Mouse (Mus musculus) NIH3T3 (cell line): ENCODE measurements around the gene A3galt2.

ENCODE experiments used
- DNase-seq: peaks from one replicate; pipeline ENCODE4 v3.0.0-alpha.2; 2012; ENCODE audit warnings: low read depth

The A3galt2 gene

DNA sequence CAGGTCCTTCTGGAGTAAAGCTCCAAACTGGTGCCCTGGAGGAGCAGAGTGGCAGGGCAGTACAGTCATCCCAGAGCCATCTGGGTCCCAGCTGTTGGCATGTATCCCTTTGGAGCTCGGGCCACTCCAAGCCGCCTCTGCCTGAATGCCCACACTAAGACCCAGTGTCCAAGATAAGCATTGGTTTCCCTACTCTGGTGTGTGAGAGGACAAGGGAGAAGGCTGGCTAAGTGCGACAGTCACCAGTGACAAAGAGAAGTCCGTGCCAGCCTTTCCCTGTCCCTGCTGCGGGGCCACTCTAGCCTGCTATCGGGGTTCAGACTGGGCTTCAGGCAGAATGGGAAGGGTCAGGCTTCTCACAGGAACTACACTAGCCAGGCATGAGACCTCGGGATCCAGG is 736 bp downstream of the A3galt2 start:
- DNase-seq = no peak

DNA sequence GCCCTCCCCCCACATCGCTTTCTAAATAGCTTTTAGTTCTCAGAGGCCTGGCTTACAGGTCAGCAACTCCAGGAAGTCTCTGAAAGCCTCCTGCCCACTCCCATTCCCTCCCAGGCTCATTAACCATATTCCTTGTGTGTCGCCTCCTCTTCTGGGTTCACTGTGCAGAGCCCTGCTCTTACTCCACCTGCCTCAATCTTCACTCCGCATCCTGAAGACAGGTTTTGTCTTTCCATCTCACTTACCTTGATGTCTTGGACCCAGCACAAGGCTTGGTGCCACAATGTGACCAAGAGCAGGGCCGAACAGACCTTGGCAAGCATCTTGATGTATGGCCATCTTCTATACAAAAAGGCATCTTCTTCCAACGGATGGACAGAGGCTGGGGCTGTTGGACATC is 4.0 kb downstream of the A3galt2 start:
- no peak for DNase-seq

DNA sequence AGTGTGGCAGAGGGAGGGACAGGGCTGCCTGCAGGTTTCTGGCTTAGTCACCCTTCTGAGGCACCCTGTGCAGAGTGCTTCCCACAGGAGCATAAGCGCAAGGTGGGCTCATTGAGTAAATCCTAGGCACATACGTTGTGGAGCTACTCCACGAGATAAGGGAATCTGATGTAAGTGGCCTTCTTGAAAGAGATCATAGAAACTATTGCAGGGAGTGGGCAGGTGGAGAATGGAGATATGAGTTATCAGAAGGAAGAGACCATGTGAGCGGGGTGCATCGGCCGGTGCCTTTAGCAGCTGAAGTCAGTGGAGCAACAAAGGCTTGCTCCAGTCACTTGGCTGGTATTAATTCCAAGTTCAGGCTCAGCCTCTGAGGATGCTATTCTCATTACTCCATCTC is 4.9 kb downstream of the A3galt2 start:
- DNase-seq = no peak

- no peak for DNase-seq
Measured at GRCm38 (mm10) chr4:128766929-128767328, 11.8 kb downstream of the A3galt2 start.

GRCm38 (mm10) chr4:128768120-128768519 is 13.0 kb downstream of the A3galt2 start:
- no peak for DNase-seq

DNA sequence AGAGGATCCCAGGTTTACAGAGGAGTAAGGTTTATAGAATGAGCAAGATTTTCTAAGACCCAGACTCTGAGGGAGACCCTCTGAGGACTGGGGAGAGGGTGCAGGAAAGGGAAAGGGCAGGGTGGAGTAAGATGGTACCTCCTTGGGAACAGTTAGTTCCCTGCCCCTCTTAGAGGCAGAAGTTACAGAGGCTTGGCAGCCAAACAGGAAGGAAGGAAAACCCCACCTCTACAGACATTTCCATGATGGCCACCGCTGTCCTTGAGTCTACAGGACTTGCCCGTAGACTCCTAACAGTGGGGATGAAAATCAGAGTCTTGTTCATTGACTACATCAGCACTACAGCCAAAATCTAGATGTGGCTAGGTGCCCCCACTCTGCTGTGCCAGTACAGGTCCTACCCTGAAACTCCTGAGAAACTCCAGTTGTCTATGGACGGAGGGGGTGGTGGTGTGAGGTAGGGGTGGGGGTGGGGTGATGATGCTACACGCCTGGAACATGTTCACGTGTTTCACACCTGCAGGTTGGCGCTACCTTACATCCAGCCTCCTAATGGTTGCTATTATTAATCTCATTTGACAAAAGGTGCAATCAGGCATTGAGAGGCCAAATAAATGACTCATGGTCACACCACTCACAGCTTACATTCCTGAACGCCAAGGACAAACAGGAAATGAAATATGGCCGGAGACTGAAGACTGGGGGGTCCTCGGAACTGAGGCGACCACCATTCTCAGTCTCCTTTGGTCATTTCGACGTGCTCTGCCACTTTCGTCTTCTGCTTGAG is 14.6 kb downstream of the A3galt2 start:
- no peak for DNase-seq

GRCm38 (mm10) chr4:128770698-128771097 is 15.5 kb downstream of the A3galt2 start:
- no peak for DNase-seq

DNA sequence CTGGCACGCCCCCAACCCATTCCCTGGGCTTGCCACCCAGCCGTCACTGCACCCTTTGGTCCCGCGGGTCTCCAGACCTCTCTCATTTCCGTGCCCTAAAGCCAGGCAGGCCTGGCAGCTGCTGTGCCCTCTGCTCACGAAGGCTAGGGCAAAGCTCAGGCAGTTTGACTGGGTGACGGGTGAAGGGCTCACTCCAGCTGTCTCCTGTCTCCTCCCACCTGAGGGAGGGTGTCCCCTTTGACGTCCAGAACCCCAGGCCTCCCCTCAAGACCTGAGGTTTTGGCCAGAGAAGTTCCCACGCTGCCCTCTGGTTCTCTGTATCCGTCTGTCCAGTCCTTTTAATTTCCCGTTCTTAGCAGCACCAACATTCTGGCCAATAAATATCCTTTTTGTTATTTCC is 18.7 kb downstream of the A3galt2 start:
- DNase-seq = no peak

- peak; percentile 72 for DNase-seq
Measured at GRCm38 (mm10) chr4:128774467-128774866, 19.3 kb downstream of the A3galt2 start.

- DNase-seq = peak; percentile 77
Measured at GRCm38 (mm10) chr4:128776568-128777289, 21.6 kb downstream of the A3galt2 start.

GRCm38 (mm10) chr4:128777593-128777992 is 22.4 kb downstream of the A3galt2 start:
- DNase-seq = no peak

DNA sequence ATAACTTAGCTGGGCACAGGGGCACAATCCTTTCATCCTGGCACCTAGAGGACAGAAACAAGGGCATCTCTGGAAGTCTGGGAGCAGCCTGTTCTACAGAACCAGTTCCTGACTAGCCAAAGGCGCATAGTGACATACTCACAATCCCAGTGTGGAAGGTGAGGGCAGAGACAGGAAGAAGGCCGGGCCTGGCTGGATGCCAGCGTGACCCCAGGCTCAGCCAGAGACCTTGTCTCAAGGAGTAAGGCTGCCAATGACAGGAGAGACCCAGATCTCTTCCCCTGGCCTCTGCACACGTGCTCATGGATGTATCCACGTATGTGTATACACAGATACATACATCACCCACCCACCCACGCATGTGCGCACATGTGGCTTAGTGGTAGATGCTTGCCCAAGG is 26.9 kb downstream of the A3galt2 start:
- DNase-seq = no peak

GRCm38 (mm10) chr4:128782645-128783044 is 27.5 kb downstream of the A3galt2 start:
- DNase-seq = no peak

GRCm38 (mm10) chr4:128784950-128785631 is 29.9 kb downstream of the A3galt2 start:
- DNase-seq = no peak

DNA sequence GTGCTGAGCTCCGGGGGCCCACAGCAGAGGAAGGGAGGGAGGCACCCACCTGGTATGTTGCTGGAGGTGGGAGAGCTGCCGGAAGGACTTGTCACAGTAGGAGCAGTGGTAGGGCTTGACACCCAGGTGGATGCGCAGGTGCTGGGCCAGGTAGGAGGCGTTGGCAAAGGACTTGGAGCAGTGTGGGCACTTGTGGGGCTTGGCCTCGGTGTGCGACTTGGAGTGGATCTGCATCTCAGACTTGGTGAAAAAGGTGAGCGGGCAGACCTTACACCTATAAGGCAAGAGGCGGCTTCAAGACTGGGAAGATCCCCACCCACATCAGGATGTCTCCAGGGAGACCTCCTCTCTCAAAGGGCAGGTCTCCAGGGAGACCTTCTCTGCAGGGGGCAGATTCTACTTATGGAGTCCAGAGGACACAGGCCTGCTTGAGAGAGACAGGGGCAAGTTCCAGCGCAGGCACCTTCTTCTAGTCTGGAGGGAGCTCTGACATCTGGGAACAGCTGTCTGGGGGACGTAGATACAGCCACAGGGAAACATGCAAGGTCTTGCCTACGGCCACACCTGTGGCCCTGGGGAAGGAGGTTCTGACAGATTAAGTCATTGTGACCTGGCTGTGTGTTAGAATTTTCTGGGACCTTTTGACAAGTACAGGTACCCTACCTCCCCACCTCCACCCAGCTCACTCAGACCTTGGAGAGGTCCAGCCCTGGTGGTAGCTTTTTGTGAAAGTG is 30.9 kb downstream of the A3galt2 start:
- DNase-seq = no peak

- no peak for DNase-seq
Measured at GRCm38 (mm10) chr4:128787023-128787939, 32.1 kb downstream of the A3galt2 start.

DNA sequence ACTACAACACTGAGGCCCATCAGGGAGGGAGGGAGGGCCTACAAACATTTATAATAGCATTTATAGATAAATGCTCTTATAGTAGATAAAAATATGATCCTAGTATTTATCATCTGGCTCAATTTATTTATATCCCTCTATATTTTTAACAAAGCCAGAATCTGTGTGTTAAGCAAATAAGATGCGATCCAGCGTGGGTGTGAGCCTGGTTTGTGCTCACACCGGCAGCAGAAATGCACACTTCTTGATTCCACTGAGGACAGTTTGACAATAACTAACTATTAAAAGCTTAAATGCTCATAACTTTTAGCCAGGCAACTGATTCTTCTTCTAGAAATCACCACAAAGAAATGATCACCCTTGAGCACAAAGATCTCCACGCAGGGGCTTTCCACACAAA is 32.9 kb downstream of the A3galt2 start:
- DNase-seq = no peak

DNA sequence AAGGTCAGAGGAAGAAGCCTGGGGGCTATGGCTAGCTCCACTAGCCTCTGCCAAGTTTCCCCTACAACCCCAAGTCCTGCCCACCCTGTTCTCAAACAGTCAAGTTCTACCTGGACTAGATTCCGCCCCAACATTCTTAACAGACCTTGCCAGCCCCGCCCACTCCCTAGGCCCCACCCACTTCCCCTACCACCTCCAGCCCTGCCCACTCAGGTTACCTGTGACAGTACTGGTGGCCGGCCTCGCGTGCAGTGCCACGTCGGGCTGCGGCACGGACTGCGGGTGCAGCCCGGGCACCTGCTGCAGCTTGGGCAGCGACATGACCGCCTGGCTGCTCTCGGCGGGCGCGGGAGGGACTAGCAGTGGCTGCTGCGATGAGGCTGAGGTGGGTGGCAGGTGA is 34.5 kb downstream of the A3galt2 start:
- no peak for DNase-seq

GRCm38 (mm10) chr4:128793710-128794109 is 38.5 kb downstream of the A3galt2 start:
- peak; percentile 75 for DNase-seq

GRCm38 (mm10) chr4:128794198-128794597 is 39.0 kb downstream of the A3galt2 start:
- DNase-seq = no peak

GRCm38 (mm10) chr4:128795596-128795995 is 40.4 kb downstream of the A3galt2 start:
- no peak for DNase-seq
